Mouse (Mus musculus) thymus, postnatal 0 days (tissue): ENCODE measurements around the gene Rpl23a. TPM values are rescaled to one million over a fixed set of nuclear protein-coding genes. Genes with fewer than 3 reads are reported as not detected.
"Not testable (repeated sequence)": the region's sequence is repeated elsewhere in the genome, so short reads cannot be mapped to it uniquely, and the experiment has no call there.

Experiments used
- DNase-seq: peaks from one replicate; pipeline ENCODE4 v3.0.0-alpha.2; 2015; ENCODE audit warnings: low spot score
- polyA plus RNA-seq: library from polyadenylated mRNA; unstranded; fragments of >200 nt; fragmentation: Nextera tagmentation; extraction: Ambion mirVana; gene quantifications from 2 replicates; pipeline ENCODE4 v1.2.1, GENCODE M21; 2015

Gene Rpl23a
- polyA plus RNA-seq, 1 experiment from 2014 or later: 1,919 TPM

GRCm38 (mm10) chr11:78184702-78185101 is 1.3 kb upstream of the Rpl23a start:
- not testable (repeated sequence) for DNase-seq

GRCm38 (mm10) chr11:78183884-78184514 is 615 bp upstream of the Rpl23a start:
- no peak for DNase-seq

- DNase-seq: no peak
These were observed 934 bp downstream of the Rpl23a start for GRCm38 (mm10) chr11:78182450-78182849.

- no peak for DNase-seq
These were observed 1.5 kb downstream of the Rpl23a start for GRCm38 (mm10) chr11:78181830-78182357.

- no peak for DNase-seq
These were observed 3.2 kb downstream of the Rpl23a start for GRCm38 (mm10) chr11:78180081-78180761.

GRCm38 (mm10) chr11:78179438-78179999 is 3.9 kb downstream of the Rpl23a start:
- no peak for DNase-seq

GRCm38 (mm10) chr11:78178859-78179437 is 4.4 kb downstream of the Rpl23a start:
- peak; percentile 23 for DNase-seq

GRCm38 (mm10) chr11:78177903-78178858 is 5.2 kb downstream of the Rpl23a start:
- DNase-seq: peak; percentile 91

GRCm38 (mm10) chr11:78177437-78177836 is 5.9 kb downstream of the Rpl23a start:
- DNase-seq: no peak

GRCm38 (mm10) chr11:78176905-78177331 is 6.5 kb downstream of the Rpl23a start:
- DNase-seq: no peak

GRCm38 (mm10) chr11:78176402-78176862 is 7.0 kb downstream of the Rpl23a start, which contains the start of the genes Nek8 and Tlcd1:
Nek8 (minus strand) TSS chr11:78176675.
Tlcd1 (plus strand) TSS chr11:78176711.
- peak; percentile 93 for DNase-seq

GRCm38 (mm10) chr11:78175771-78176401 is 7.5 kb downstream of the Rpl23a start:
- DNase-seq: no peak

GRCm38 (mm10) chr11:78174506-78174905 is 8.9 kb downstream of the Rpl23a start:
- no peak for DNase-seq

- no peak for DNase-seq
These were observed 10.5 kb downstream of the Rpl23a start for GRCm38 (mm10) chr11:78172748-78173383.

GRCm38 (mm10) chr11:78172034-78172747 is 11.2 kb downstream of the Rpl23a start:
- DNase-seq: no peak

- peak; percentile 30 for DNase-seq
These were observed 12.1 kb downstream of the Rpl23a start for GRCm38 (mm10) chr11:78171328-78171727.

GRCm38 (mm10) chr11:78170306-78170705 is 13.1 kb downstream of the Rpl23a start:
- no peak for DNase-seq

- DNase-seq: peak; percentile 88
These were observed 14.6 kb downstream of the Rpl23a start for GRCm38 (mm10) chr11:78168541-78169468.
